Mouse (Mus musculus): ENCODE results near the gene Csrnp1.

Gene Csrnp1

DNA sequence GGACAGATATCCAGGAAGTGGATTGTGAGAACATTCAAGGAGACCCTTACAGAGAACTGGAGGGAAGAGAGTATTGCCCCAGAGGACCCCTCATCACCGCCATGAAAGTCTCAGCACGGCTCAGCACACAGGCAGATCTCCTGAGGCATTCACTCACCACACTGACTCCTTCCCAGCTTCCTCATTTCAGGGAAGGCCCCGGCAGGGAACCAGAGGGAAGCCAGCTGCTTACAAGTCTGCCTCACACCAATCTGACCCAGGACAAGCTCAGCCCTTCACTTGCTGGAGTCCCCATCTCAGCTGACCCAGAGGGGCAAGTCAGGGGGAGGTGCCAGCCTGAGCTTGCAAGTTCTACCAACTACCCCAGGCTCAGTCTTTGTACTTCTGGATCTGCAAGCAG is 35.7 kb downstream of the Csrnp1 start:
- no peak for DNase-seq (ENCODE audit: low spot score in 2 of 2)

DNA sequence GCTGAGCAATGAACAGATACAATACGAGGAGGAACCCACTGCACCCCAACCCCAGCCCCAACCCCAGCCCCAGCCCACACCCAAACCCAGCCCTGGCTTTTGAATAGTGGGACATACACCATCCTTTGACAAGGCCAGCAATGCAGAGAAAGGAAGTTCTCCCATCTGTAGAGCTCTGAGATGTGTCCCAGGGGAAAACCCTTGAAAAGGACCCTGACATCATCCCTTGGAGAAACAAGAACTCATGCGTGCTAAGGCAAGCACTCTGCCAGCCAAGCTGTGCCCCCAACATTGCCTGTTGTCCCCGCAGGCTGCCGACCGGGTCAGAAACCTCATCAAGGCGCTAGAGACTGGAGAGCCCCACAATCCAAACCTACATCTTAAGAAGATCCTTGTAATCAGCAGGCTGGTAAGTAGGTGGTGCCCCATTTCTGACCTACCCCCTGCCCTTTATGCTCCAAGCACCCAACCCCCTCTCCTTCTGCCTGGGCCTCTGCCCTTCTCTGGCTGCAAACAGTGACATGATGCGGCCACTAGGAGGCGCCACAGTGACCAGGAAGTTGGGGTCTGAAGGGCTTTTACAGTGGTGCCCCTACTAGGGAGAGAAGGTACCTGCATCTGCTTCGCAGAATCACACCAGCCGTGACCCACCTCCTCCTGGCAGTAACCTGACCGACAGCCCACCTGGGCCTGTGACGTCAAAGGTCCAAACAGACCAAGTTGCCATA is 39.1 kb downstream of the Csrnp1 start:
- no peak for DNase-seq (ENCODE audit: low spot score in 2 of 2)

DNA sequence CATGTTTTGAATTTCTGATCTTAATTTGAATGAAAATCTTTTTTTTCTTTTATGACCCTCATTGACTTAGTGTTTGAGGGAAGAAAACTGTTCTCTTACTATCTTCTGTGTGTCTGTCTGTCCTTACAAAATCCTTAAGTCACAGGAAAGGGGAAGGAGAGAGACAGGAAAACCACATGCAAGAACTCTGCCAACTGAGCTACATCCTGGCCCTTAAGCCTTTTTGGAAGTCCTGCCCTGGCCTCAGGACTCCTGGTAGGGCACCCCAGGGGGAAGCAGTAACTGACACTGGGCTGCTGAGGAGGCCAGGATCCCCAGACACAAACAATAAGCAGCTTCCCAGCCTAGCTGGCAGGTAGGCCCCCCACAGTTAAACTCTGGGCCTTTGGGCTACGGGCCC is 41.1 kb downstream of the Csrnp1 start:
- DNase-seq (ENCODE audit: low spot score in 2 of 2) = no peak

DNA sequence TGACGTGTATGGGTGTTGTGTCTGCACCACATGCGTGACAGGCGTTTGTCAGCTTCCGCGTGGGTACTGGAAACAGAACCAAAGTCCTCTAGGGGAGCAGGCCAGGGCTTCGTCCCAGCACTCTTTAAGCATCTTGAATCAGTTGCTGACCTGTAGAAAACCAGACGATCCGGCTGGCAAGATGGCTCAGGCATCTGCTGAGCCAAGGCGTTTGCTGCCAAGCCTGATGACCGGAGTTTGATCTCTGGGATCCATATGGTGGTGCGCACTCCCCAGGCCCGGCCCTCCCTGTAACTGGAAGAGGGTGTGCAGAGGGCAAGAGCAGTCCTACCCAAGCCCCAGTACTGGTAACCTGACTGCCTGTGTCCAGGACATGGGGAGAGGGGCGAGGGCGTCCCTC is 42.6 kb downstream of the Csrnp1 start:
- DNase-seq (ENCODE audit: low spot score in 2 of 2) = no peak

DNA sequence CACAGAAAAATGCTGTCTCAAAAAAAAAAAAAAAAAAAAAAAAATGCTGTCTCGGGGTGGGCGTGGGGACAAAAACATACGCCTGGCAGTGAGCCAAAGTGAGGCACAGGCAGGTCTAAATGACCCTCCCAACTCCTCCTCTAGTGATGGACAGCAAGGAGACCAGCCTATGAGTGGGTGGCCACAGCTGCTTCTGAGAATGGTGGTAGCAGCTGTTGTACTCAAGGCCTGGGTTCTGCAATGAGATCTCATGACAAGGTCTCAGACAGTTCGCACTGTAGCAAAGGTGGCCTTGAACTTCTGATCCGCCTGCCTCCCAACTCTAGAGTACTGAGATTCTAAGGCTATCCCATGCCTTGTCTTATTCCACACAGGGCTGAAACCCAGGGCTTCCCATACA is 43.1 kb downstream of the Csrnp1 start:
- no peak for DNase-seq (ENCODE audit: low spot score in 2 of 2)

DNA sequence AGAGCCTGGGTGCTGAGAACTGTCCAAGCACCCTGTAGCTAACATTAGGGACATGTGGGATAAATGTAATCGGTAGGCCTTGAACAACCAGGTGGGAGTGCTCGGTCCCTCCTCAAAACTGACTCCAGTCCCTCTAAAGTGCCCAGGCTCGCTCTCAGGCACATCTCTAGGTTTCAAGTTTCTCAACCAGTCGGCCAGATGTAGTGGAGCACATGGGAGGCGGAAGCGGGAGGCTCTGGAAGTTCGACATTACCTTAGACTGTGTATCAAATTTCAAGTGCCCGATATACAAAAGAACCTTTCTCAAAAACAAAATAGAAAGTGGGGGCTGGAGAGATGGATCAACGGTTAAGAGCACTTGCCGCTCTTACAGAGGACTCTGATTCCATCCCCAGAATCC is 44.8 kb downstream of the Csrnp1 start:
- no peak for DNase-seq (ENCODE audit: low spot score in 2 of 2)

DNA sequence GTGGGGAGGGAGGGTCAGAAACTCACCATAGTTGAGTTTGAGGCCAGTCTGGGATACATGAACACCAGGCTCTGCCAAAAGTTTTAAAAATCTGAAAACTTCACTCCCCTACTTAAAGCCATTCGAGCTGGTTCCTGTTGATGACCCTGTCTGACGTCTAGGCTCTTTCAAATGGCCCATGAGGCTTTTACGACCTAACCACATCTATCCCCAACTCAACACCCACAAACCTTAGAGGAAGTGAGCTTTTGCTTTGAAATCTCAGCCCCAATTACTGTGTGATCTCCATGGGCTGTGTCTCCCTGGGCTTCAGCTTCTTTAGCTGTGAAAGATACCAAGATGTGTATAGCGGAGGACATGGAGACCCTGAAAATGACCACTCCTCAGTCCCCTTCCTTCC is 46.0 kb downstream of the Csrnp1 start:
- DNase-seq (ENCODE audit: low spot score in 2 of 2) = no peak

DNA sequence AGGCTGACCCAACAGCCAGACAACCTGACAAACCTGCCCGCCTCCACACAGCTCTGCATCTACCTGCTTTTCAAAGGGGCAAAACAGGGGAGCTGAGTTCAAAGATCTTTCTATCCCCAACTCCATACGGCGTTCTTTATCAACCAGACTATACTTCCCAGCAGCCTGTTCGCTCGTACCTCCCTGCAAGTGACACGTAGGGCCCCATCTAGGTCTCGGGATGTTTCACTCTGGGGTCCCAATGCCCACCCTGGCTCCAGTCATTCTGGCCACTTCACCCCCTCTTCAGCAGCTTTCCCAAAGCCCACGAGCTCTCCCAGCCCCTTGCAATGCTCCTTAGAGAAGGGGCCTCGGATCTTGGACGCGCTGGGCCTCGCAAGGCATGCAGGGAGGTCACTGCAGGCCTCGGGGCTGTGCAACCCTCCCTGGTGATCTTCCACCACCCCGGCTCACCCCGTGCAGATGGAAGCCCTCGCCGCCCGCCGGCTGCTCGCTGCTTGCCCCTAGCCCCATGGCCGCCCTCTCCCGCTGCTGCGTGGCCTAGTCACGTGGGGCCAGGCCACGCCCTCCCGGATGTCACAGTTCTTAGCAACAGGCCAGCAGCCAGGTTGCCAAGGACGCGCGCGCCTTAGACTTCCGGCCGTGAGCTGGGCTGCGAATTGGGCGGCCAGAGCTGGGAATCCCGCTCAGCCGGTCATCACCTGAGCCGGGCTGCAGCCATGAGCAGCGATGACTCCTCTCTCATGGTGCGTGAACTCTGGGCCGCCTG is 47.3 kb downstream of the Csrnp1 start, which contains the start of the genes Gorasp1 and Ttc21a:
Gene Gorasp1 (minus strand): TSS at position 561 of the 769 bp plus-strand sequence.
Gene Ttc21a (plus strand): TSS at position 602 of the 769 bp plus-strand sequence.
- peak; percentile 90 to 93 for DNase-seq (ENCODE audit: low spot score in 2 of 2)

DNA sequence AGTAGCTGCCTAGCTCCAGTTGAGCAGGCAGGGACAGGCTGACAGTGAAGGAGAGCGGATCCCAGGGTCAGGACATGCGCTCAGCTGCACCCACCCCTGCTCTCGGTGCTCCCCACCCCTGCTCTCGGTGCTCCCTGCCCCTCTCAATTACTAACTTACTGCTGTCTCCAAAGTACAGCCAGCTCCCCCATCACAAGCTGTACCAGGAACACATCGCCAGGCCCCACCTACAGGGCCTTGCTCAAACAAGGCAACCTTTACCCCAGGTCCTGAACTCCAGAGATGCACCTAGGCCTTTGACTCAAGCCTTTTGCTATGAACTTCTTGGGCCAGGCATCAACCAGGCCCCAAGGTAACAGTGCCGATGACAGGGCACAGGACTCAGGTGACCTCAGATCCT is 50.8 kb downstream of the Csrnp1 start:
- no peak for DNase-seq (ENCODE audit: low spot score in 2 of 2)

DNA sequence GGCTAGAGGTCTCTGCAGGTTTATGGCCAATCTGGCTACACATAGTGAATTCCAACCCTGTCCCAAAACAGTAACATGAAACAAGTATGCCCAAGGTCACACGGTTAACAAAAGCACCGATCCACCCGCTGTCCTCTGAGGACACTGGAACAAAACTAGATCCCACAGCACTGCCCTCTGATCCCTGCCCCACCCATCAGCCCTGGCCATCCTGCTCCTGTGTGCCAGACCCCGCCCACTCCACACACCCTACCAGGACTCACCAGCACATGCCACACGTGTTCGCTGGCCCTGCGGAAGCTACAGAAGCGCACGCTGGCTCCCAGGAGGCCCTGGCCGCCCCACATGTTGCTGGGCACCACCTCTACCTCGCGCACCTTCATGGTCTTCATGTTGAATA is 52.1 kb downstream of the Csrnp1 start:
- DNase-seq (ENCODE audit: low spot score in 2 of 2) = peak in 1 of 2 experiments; percentile 14

DNA sequence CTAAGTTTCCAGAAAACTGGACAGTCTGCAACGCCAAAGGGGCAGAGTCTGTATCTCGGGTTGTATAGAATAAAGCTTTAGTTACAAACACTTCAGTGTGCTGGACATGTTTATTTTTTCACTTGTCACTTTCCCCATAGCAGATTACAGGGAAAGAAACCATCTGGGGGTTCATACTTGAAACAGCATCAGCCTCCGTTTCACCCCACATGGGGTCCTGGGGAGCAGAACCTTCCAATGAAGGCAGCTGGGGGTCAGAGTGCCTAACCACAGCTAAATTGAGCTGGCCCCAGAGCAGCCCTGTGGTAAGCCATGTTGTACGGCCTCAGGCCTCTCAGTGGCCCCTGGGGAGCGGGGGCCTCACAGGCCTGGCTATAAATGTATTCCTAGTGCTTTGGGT is 58.0 kb downstream of the Csrnp1 start:
- DNase-seq (ENCODE audit: low spot score in 2 of 2) = no peak

DNA sequence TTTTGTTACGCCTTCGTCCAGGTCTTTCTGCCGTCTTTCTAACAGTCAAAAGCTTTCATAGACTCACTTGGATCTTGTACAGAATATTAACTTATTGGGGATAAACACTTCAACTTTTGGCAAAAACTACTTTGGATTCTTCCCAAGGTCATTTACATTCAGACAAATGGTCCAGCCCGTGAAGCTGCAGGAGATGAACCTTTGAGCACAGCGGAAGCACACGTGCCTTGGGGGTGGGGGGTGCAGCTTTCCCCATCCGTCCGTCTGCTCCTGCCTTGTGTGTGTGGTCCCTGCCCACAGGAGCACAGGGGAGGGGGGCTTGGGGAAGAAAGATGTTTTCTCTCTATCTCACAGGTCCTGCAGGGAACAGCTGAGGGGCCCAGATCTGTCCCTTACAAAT is 58.7 kb downstream of the Csrnp1 start:
- DNase-seq (ENCODE audit: low spot score in 2 of 2) = no peak

DNA sequence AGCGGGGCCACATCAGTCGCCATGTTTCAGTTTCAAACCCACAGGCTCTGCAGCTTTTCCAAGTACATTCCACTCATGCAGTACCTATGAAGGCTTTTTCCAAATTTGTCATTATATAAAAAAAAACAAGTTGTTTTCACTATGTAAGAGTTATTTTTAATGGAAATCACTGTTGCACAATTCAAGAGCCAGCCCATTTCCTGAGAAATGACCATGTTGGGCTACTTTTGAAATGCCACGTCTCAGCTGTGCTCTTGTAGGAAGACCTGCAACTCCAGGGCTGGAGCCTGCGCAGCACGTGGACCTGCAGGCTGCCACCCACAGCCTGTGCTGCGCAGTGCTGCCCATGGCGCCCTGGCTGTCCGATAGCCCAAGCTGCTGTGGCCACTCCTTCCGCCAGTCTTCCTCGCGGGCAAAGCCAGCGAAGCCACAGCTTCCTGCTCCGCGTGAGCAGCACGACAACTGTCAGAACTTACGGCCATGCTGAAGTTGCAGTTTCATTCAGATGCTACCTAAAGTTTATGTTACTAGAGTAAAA is 59.3 kb downstream of the Csrnp1 start:
- DNase-seq (ENCODE audit: low spot score in 2 of 2) = peak in 1 of 2 experiments; percentile 27

DNA sequence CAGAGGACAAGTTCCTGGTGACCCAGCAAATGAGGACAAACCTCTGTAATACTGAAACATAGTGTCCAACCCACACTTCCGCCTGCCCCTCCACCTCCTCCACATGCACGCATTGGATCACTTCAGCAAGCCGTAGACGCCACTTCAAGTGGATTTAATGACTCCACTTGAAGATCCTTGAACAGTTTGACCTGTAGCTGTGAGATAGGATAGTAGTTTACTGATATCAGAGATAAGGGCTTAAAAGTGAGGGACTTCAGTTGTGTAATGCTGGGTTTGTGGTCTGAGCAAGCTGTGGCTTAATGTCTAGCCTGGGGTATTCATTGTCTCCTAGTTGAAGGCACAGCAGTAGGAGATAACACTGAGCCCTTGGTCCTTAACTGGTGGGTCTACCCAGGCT is 61.0 kb downstream of the Csrnp1 start:
- no peak for DNase-seq (ENCODE audit: low spot score in 2 of 2)
